Mouse (Mus musculus): Measurements from ENCODE around the gene Kbtbd6.
"Not testable (repeated sequence)": the region's sequence is repeated elsewhere in the genome, so short reads cannot be mapped to it uniquely, and the experiment has no call there.

The Kbtbd6 gene

DNA sequence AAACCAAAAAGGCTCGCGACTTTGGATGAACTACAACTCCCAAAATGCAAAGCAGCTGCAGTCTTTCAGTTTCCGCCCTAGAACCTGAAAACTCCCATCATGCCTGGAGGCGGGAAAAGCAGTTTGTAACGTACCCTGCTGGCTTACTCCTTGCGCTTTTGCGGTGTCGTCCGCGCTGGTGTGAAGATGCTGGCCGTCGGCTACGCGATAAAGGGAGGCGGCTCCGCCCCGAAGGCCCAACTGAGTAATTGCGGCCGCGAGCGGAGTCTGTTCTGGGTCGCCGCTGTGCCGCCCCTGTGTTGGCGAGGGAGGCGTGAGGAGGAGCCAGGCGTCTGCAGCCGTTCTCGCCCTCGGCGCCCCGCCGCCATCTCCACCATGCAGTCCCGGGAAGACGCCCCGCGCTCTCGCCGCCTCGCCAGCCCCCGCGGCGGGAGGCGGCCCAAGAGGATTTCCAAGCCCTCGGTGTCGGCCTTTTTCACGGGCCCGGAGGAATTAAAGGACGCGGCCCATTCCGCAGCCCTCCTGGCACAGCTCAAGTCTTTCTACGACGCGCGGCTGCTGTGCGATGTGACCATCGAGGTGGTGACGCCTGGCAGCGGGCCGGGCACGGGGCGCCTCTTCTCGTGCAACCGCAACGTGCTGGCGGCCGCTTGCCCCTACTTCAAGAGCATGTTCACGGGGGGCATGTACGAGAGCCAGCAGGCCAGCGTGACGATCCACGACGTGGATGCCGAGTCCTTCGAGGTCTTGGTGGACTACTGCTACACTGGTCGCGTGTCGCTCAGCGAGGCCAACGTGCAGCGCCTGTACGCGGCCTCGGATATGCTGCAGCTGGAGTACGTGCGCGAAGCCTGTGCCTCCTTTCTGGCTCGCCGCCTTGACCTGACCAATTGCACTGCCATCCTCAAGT is at the start of gene Kbtbd6:
Gene Kbtbd6 (plus strand): TSS at position 155 of the 910 bp plus-strand sequence.
- peak; percentile 54 to 72 for DNase-seq

DNA sequence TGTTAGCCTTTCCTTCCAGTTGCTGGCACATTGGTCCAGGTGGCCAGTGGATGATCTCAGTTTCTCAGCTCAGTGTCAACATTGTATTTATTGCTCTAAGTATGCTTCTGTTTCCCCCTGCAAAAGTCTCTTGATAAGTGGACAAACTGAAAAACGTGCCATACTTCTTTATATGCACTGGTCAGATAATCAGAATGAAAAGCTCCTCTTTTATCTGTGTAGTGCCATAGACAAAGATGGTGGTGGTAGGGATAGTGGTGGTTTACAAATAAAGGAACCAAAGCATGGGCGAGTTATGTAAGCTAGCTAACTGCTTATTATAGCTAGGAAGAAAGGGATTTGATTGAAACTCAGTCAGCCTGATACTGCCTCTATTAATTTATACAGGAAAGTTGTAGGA is 44.0 kb upstream of the Kbtbd6 start:
- no peak for DNase-seq

DNA sequence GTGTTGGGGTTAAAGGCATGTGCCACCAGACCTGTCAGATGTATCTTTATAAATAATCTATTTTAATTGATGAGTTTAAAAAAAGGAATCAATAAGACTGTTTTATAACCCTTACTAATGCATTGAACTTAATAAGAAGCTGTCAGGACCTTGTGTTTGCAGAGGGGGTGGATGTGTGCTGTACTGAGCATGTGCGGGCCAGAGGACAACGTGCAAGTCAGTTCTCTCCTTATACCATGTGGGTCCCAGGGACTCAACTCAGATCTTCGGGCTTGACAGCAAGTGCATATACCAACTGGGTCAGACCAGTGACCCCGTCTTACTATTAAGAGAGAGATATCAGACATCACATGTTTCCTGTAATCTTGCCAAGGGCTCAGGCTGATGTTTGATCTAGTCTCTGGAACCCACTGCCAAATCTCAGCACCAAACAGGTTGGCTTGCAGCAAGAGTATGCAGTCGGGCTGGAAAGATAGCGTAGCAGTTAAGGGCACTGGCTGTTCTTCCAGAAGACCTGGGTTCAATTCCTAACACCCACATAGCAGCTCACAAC is 42.3 kb upstream of the Kbtbd6 start:
- DNase-seq, result no peak

DNA sequence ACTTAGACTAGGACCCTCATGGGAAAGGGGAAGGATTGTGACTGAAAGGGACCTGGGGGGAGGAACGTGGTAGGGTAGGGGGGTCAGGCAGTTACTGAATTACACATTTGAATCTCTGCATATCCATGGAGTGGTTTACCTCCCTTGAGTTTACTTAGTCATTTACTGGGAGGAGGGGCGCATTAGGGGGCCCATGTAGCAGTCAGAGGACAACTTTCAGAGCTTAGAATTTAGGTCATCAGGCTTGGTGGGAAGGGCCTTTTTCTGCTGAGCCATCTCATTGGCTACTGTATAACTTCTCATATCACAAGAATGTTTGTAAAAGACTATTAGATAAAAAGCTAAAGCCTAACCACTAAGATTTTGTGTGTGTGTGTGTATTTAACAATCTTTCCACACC is 41.0 kb upstream of the Kbtbd6 start:
- DNase-seq, result no peak

DNA sequence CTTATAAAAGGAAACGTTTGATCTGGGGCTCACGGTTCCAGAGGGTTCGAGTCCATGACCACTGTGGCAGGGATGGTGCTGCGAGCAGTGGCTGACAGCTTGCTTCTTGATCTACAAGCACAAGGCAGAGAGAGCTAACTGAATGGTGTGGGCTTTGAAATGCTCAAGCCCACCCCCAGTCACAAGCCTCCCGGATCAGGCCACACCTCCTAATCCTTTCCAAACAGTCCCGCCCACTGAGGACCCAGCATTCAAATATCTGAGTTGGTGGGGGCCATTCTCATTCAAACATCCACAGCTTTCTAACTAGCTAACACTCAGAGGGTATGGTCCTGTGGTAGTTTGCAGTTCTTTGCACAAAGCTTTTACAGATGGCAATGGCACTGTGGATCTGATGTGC is 38.5 kb upstream of the Kbtbd6 start:
- no peak for DNase-seq

DNA sequence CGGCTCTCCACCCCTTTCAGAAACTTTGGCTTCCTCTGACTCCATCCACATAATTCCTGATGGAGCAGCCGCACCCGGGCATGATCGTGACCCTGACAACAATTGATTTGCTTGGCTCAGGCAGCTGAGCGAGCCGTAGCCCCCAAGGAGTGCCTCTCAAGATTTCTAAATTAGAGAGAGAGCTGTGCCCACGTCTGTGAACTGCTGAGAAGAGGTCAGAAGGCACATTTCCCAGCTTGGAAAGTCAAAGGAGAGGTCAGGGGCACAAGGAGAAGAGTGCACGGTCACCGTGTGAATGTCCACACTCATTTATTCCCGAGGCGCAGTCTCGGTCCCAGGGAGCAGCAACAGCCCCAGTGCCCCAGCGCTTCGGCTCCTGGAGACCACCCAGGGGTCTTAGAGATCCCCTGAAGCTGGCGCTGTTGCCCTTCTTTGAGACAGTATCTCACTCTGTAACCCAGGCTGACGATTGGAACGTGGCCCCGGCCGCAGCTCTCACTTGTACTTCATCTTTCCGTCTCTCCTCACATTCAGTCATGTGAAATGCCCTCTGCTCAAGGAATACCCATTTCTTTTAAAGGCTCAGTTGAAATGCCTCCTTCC is 31.5 kb upstream of the Kbtbd6 start:
- DNase-seq, result no peak

DNA sequence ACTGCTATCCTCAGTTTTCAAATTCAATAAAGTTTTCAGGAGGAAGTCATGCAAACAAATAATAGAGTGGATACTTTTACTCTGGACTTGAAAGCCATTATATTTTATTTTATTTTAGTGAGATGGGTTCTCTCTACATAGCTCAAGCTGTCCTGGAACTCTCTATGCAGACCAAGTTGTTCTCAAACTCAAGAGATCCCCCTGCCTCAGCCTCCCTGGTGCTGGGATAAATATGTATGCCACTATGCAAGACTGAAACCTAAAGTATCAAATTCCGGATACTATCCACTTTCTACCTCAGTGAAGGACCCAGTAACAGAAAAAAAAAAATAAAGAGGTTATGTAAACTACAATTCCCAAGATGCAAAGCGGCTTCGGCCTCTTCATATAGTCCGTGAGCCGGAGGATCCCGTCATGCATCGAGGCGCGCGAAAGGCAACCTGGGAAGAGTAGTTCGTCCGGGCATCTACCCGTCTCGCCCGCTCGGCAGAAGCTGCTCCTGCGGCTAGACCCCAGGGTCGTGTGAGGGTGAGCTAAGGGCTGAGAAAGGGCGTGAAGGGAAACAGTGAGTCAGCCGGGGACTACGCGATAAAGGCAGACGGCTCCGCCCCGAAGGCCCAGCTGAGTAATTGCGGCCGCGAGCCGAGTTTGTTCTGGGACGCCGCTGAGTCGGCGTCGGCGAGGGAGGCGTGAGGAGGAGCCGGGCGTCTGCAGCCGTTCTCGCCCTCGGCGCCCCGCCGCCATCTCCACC is 25.5 kb upstream of the Kbtbd6 start, which contains the start of gene Kbtbd7:
Gene Kbtbd7 (plus strand): TSS at position 533 of the 751 bp plus-strand sequence.
- DNase-seq, result peak; percentile 94 to 96

DNA sequence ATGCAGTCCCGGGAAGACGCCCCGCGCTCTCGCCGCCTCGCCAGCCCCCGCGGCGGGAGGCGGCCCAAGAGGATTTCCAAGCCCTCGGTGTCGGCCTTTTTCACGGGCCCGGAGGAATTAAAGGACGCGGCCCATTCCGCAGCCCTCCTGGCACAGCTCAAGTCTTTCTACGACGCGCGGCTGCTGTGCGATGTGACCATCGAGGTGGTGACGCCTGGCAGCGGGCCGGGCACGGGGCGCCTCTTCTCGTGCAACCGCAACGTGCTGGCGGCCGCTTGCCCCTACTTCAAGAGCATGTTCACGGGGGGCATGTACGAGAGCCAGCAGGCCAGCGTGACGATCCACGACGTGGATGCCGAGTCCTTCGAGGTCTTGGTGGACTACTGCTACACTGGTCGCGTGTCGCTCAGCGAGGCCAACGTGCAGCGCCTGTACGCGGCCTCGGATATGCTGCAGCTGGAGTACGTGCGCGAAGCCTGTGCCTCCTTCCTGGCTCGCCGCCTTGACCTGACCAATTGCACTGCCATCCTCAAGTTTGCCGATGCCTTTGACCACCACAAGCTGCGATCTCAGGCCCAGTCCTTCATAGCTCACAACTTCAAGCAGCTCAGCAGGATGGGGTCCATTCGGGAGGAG is 24.8 kb upstream of the Kbtbd6 start:
- peak in 1 of 2 experiments; percentile 12 for DNase-seq

DNA sequence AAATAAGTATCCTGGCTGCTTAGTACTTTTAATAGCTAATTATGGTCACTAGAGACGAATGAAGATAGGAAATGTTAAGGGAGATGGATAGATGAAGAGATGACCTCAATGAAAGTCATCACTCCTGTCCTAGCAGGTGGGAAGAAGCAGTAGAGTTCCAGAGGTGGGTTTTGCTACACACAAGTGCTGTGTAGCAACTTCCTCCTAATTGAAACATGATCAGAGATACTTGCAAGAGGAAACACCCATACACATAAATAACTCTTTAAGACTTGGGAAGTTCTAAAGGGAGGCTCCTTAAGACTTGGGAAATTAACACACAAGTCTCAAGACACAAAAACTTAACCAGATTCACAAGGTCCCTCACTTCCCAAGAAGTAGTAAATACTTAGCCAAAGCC is 17.6 kb upstream of the Kbtbd6 start:
- DNase-seq, result no peak

DNA sequence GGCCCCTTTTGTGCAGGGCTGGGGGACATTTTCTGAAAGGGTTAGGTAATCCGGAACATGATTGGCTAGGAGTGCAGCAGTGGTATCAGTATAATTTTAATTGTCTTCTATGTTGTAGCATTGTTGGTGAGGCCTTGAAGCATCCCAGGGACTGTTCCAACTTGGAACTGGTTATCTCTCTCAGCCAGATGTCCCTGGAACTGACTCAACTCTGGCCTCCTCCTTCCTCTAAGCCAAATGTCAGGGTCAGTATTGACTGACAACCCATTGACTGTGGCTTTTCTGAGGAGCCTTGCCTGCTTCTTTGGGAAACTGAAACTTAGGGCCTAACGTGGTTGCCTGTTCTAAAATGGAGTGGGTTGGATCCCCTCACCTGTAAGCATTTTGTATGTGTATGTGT is 11.0 kb upstream of the Kbtbd6 start:
- no peak for DNase-seq

DNA sequence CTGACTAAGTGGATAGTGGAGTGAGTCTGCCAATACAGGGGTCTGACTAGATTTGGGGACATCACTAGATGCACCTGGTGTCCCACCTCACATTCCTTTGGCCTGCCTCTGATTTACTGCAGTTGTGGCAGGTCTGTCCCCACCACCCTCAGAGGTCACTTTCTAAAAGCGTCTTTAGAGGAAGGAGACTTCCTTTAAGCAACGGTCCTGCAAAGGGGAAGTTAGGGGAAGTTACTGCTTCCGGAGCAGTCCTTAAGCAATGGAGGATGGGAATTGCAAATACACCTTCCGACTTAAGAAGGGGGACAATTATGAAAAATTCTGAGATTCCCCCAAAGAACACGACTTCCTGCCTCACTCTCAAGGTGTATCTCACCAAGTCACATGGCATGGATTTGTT is 10.2 kb upstream of the Kbtbd6 start:
- no peak for DNase-seq

DNA sequence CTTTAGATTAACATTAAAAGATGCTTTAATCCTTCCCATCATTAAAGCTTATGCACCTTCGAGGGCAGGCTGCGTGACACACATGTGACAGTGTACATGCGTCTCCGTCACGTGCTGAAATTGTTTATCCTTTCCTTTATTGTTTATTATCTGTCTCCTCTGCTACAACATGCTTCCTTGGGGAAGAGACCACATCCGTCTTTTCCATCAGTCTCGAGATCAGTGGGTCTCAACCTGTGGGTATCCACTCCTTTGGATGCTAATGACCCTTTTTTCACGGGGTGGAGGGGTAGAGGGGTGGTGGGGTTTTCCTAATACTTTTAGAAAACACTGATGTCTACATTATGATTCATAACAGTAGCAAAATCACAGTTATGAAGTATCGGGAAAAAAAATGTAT is 7.0 kb upstream of the Kbtbd6 start:
- no peak for DNase-seq

DNA sequence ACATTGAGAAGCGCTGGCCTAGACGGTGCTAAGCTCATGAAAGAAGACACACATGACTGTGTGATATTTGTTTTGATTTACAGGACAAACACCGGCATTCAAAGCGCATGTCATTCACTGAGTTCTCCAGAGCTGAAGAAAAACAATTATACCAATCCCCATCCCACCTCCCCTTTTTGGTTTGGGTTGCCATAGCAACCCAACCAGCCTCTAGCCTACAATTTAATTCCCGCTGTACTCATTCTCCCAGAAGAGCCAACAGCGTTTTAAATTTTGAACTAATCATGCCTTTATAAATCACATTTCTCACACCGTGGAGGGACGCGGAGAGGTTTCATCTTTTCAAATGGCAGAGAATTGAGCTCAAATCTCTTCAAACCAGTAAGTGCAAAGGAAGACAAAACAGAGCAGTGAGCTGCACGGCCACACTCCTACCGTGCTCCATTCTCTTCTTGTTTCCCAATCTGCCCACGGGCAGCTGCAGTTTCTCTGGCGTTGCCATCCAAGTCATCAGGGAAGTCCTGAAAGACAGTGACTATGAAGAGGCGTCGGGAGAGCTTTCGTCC is 6.5 kb upstream of the Kbtbd6 start:
- no peak for DNase-seq

DNA sequence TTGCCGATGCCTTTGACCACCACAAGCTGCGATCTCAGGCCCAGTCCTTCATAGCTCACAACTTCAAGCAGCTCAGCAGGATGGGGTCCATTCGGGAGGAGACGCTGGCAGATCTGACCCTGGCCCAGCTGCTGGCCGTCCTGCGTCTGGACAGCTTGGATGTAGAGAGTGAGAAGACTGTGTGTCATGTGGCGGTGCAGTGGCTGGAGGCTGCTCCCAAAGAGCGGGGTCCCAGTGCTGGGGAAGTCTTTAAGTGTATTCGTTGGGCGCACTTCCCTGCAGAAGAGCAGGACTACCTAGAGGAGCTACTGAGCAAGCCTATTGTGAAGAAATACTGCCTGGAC is 928 bp downstream of the Kbtbd6 start:
- not testable (repeated sequence) for DNase-seq

DNA sequence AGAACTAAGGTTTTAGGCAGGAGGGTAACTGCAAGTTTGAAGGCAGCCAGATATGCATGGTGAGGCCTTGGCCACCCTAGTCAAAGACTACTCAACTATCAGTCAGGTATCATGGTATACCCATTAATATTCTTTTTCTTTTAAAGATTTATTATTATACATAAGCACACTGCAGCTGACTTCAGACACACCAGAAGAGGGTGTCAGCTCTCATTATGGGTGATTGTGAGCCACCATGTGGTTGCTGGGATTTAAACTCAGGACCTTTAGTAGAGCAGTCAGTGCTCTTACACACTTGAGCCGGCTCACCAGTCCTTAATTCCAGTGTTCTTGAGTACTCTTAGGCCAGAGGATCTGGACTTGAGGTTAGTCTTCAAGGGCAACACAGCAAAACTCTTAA is 8.8 kb downstream of the Kbtbd6 start:
- no peak for DNase-seq

DNA sequence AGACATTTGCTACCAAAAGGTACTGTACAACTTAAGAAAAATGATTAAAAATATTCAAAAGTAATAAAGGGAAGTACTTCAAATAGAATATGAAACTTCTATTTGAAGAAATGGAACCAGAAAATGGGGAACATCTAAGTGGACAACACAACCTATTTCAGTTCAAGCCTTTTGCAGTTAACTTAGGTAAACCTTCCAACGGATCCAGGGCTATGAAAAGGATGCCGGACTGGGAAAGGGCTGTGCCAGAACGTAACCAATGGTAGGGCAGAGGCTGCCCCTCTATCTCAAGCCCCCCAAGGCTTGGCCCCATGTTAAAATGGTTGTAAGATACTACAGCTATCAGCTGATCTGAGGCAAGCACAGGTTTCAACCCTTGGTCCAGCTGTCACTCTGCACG is 9.4 kb downstream of the Kbtbd6 start:
- DNase-seq, result no peak

DNA sequence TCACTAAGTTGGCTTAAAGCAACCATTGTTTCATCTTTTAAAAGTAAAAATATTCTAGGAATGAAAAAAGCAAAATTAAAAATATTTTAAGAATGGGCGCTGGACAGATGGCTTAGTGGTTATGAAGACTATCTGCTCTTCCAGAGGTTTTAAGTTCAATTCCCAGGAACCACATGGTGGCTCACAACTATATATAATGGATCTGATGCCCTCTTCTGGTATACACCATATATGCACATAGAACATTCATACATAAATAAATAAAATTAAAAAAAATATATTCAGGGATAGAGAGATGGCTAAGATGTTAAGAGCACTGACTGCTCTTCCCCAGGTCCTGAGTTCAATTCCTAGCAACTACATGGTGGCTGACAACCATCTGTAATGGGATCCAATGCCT is 14.0 kb downstream of the Kbtbd6 start:
- DNase-seq, result no peak

DNA sequence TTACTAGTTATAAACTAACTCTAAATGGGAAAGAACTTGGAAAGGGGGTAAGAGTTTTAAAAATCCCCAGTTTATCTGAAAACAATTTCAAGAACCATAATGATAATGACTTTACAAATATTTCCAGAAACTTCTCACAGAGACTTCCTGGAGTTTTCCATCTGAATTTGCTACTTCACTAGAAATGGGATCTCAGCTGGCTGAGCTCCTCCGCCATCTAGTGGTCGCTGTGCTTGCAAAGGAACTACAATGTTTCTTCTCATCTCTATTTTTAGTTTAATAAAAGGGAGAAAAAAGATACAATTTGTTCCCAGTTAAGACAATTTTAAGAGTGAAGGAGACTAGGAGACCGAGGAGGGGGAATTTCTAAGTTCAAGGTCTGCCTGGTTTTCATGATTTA is 16.0 kb downstream of the Kbtbd6 start:
- no peak for DNase-seq

DNA sequence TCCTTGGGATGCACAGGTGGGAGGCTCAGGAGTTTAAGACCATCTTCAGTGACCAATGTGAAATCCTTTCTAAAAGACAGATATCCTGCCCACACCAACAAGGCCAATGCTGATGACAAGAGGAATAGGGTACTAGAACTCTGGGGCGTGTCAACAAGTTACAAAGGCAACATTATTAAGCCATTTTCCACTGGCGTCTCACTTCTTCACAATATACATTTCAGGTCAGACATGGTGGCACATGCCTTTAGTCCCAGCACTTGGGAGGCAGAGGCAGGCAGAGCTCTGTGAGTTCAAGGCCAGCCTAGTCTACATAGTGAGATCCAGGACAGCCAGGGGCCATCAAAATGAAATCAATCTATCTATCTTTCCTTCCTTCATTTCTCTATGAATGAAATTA is 21.7 kb downstream of the Kbtbd6 start:
- DNase-seq, result no peak

DNA sequence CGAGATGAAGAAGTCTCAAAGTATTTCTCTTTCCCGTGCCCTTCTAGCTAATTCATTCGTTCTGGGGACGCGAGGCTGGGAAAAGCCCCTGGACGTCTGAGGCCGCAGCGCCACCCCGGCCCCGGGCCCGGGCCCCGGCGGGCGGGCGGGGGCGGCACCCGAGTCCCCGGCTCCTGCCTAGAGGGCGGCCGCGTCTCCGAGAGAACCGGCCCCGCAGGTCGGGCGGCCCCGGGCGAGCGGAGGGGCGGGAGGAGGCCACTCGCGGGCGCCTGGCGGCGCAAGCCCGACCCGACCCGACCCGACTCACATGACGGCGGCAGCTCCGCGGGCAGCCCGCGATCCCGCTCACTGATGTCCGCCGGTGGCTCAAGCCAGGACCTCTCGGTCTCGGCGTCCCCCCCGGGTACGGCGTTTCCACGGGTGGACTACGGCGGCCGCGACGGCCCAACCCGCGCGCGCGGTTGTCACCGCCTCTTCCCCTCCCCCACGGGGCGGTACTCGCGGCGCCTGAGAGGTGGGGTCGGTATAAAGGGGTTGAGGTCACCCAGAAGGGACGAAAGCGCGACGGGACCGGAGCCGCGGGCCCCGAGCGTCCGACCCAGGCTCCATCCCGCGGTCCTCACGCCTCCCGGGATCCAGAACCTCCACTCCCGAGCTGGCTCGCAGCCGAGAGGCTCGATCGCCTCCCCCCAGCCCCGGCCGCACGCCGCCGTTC is 29.1 kb downstream of the Kbtbd6 start, which contains the start of gene Elf1:
Gene Elf1 (plus strand): TSS at position 571 of the 715 bp plus-strand sequence.
- peak; percentile 87 to 90 for DNase-seq

DNA sequence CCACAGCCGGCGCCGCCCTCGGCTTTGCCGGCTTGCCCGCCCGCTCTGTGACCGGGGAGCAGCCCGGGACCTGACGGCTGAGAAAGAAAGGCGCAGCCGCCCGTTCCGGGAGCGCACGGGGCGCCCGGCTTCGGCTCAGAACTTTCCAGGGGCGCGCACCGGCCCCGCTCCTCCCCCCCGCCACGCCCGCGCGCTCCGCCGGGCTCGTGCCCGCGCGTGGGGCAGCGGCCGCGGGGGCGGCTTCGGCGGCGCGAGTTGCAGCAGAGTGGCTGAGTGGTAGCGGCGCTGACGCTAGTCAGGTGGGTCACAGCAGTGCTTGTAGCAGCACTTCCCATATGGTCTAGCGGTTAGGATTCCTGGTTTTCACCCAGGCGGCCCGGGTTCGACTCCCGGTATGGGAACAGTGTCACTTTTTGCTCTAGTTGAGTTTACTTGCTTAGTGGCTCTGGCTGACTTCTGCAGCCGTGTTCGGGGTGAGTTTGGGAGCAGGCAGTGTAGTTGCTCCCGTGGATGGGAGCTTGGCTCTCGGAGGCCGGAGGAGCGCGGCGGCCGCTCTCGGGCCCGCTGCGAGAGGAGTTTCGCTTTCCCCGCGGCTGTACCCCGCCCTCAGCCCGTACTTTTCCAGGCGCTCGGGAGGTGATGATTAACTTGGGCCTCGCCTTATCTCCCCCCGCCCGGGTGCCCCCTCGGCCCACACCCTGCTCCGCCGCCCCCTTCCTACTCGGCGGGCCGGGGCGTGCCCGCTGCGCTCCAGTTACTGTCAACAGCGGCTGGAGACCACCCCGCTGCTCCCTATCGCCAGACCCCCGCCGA is 29.9 kb downstream of the Kbtbd6 start, which contains the start of gene Wbp4:
Gene Wbp4 (minus strand): TSS at position 182 of the 813 bp plus-strand sequence.
- DNase-seq, result peak; percentile 83 to 89
